Mouse (Mus musculus) erythroblast, embryonic 14.5 days (primary cell): Measurements from ENCODE around the gene Atp6v0b. TPM values are rescaled to one million over a fixed set of nuclear protein-coding genes. Genes with fewer than 3 reads are reported as not detected.
A peak's percentile ranks its signal among the peaks of the same experiment; 100 is the strongest.

ENCODE experiments used
- H3K27me3 ChIP-seq: 2 replicates; pipeline ENCODE4 v1.6.1; 2012; ENCODE audit warnings: inconsistent platforms; ENCODE audit not compliant: control insufficient read depth
- H3K36me3 ChIP-seq: 2 replicates; pipeline ENCODE4 v1.6.1; 2012; ENCODE audit warnings: mild to moderate bottlenecking, inconsistent platforms; ENCODE audit not compliant: control insufficient read depth
- H3K4me1 ChIP-seq: 2 replicates; pipeline ENCODE4 v1.6.1; 2012; ENCODE audit warnings: inconsistent platforms; ENCODE audit not compliant: control insufficient read depth
- H3K4me3 ChIP-seq: replicated peaks from 2 replicates; pipeline ENCODE3; 2012; ENCODE audit warnings: moderate library complexity, mild to moderate bottlenecking, inconsistent platforms
- H3K9me3 ChIP-seq: 2 replicates; pipeline ENCODE4 v1.6.1; 2012; ENCODE audit warnings: low read length, inconsistent platforms, mixed read lengths; ENCODE audit not compliant: control insufficient read depth
- GATA1 ChIP-seq: IDR thresholded peaks from 2 replicates; pipeline ENCODE4 v1.6.1; 2012; ENCODE audit warnings: low read length, inconsistent platforms, mixed read lengths
- TAL1 ChIP-seq: IDR thresholded peaks from 3 replicates; pipeline ENCODE4 v1.6.1; 2012; ENCODE audit warnings: low read length, inconsistent platforms, mixed read lengths
- polyA plus RNA-seq: library from polyadenylated mRNA; stranded (reverse); fragments of >175 nt; gene quantifications from 2 replicates; pipeline ENCODE4 v1.2.3, GENCODE M21; 2012

Atp6v0b gene
- polyA plus RNA-seq: 37.5 and 76.2 TPM in 2 replicates

DNA sequence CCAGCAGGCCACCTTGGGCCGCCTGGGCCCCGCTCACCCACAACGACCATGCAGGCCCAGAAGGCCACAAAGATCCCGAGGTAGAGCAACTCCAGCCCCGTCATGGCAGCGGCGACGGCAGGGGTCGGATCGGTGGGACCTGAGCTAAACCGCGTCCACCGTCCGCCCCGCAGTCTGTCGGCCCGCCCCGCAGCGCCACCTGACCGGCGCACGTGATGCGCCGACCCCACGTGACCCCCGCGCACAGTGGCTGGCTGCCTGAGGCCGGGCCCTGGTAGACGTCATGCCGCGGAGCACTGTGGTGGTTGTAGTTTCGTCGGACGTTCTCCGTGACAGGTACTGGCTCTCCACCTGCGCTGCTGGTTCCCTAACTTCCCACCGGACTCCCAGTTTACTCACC, at the start of gene Atp6v0b:
Atp6v0b (minus strand) TSS at position 201 of the 400 bp plus-strand sequence.
- H3K36me3 ChIP-seq: peaks cover 52% of the 10 kb centered on the region
- TF ChIP-seq GATA1 (no peak), TAL1 (no peak)
- H3K4me1 ChIP-seq: peaks cover 73% of the 10 kb centered on the region
- peak within 1 kb of the TSS; percentile 92 for H3K4me3 ChIP-seq
- peaks cover 23% of the 10 kb centered on the region for H3K27me3 ChIP-seq
- H3K9me3 ChIP-seq: no peaks in the 10 kb centered on the region

DNA sequence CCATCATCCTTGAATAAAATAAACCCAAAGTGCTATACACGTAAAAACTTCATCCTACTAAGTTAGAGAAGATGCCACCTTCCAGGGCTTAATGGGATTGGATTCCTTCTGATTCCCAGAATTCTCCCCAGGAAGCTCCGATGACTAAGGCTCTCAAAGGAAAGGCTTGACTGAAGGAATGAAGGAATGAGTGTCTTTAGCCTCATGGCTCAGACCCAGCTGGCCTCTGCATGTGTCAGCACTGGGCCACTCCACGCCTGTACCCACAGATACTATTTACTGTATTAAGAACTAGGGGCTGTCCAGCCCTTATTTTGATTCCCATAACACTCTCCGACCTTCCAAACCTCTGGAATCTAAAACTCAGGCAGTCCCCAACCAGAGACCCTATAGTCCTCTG, 46.9 kb upstream of the Atp6v0b start:
- Histone ChIP-seq H3K4me3 (no peak overlapping the region), H3K27me3 (peaks cover 28% of the 10 kb centered on the region), H3K4me1 (peaks cover 19% of the 10 kb centered on the region), H3K36me3 (no peaks in the 10 kb centered on the region; the same call in none of the 2 replicates), H3K9me3 (peaks cover 12% of the 10 kb centered on the region)
- TF ChIP-seq GATA1 (no peak), TAL1 (no peak)

DNA sequence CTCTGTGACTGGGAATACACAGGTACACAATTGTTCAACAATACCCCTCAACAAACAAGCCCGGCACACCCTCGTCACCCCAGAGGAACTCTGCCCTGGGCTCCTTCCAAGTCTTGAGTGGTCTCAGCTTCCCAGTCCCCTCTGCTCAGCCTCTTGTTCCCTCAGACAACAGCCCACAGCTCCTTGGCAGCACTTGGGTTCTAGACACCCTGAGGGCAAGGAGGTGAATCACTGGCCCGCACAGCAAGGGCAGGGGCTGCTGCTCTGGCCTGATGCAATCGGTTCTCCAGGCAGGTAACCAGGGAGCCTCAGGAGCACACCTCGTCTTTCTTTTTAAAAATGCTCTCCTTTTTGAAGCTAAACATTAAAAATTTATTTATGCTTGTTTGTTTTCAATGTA, 46.1 kb upstream of the Atp6v0b start:
- H3K4me1 ChIP-seq: peaks cover 28% of the 10 kb centered on the region
- H3K27me3 ChIP-seq: peaks cover 36% of the 10 kb centered on the region
- H3K36me3 ChIP-seq: no peaks in the 10 kb centered on the region; the same call in none of the 2 replicates
- H3K4me3 ChIP-seq: no peak overlapping the region
- H3K9me3 ChIP-seq: peaks cover 12% of the 10 kb centered on the region
- no peak for TF ChIP-seq TAL1
- no peak for TF ChIP-seq GATA1

GRCm38 (mm10) chr4:117929391-117929881, 42.3 kb upstream of the Atp6v0b start, which contains the start of gene Artn:
Gene Artn, minus strand, starts transcription at chr4:117929763.
- Histone ChIP-seq H3K4me3 (peak within 1 kb of the TSS; percentile 75), H3K4me1 (peaks cover 58% of the 10 kb centered on the region)
- TF ChIP-seq TAL1 (no peak), GATA1 (no peak)

GRCm38 (mm10) chr4:117928699-117929241, 41.6 kb upstream of the Atp6v0b start:
- TF ChIP-seq TAL1: peak; percentile 91
- peak; percentile 90 for TF ChIP-seq GATA1

More at GRCm38 (mm10) chr4:117929391-117929881, 42.3 kb upstream of the Atp6v0b start, which contains the start of gene Artn:
- Histone ChIP-seq H3K36me3 (peaks cover 31% of the 10 kb centered on the region), H3K9me3 (peaks cover 29% of the 10 kb centered on the region), H3K27me3 (peaks cover 73% of the 10 kb centered on the region)

DNA sequence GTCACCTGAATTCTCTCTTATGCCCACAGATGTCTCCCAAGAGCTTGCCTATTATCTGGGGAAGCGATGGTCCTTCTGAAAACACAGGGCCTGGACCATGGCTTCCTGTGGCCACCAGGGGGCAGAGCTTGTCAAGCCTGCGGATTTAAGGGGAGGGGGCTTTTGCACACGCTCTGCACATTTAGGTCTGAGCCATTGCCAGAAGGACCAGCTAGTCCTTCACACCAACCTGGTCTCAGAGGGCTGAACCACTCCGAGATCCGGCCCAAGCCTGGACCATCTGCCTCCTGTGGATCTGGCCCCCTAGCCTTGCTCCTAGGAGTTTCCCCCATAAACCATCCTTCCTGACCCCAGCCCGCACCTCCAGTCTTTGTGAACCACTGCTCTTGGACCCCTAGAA, 41.1 kb upstream of the Atp6v0b start:
- peaks cover 31% of the 10 kb centered on the region for H3K36me3 ChIP-seq
- H3K27me3 ChIP-seq: peaks cover 84% of the 10 kb centered on the region
- no peak for TF ChIP-seq GATA1
- no peak for TF ChIP-seq TAL1
- H3K9me3 ChIP-seq: peaks cover 29% of the 10 kb centered on the region
- H3K4me1 ChIP-seq: peaks cover 66% of the 10 kb centered on the region
- H3K4me3 ChIP-seq: peak overlapping the region; percentile 75

More at GRCm38 (mm10) chr4:117928699-117929241, 41.6 kb upstream of the Atp6v0b start:
- Histone ChIP-seq H3K27me3 (peaks cover 78% of the 10 kb centered on the region), H3K9me3 (peaks cover 29% of the 10 kb centered on the region), H3K36me3 (peaks cover 31% of the 10 kb centered on the region), H3K4me3 (peak overlapping the region; percentile 75), H3K4me1 (peaks cover 64% of the 10 kb centered on the region)

DNA sequence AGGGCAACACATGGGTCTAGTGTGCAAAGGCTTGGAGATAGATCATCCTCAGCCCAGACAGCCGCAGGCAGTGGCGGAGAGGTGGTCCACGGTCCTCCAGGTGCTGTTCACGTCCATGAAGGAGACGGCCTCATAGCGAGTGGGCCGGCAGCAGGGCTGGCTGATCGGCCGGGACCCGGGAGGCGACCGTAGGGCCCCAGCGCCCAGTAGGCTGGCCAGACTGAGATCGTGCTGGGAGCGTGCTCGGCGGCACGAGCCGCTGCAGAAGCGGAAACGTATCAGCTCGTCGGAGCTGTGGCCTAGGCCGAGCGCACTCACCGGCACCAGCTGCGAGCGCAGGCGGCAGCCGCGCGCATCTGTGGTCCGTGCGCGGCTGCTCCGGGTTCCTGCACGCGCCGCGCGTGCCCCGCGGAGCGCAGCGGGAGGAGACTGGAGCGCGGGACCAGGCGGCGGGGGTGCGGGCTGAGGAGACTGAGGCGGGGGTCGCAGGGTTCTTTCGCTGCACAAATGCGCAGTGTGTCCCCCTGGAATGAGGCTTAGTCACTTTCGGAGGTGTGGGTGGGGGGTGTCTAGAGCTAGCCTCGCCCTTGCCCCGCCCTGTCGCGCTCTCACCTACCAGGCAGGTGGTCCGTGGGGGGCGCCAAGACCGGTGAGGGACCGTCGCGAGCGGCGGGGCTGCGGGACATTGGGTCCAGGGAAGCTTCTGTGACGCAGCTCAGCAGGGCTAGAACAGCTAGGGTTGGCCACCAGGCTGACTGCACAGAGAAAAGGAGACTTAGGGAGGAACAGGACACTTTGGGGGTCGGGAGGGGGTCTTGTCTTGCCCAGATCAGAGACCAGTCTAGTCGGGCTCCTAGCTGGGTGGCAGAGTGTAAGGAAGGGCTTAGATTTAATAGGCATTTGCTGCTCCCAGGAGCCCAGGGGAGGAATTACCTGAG, 39.7 kb upstream of the Atp6v0b start:
- Histone ChIP-seq H3K9me3 (peaks cover 29% of the 10 kb centered on the region), H3K4me3 (peak overlapping the region; percentile 75), H3K4me1 (peaks cover 64% of the 10 kb centered on the region), H3K27me3 (peaks cover 95% of the 10 kb centered on the region), H3K36me3 (peaks cover 31% of the 10 kb centered on the region)
- TF ChIP-seq GATA1 (no peak), TAL1 (no peak)

DNA sequence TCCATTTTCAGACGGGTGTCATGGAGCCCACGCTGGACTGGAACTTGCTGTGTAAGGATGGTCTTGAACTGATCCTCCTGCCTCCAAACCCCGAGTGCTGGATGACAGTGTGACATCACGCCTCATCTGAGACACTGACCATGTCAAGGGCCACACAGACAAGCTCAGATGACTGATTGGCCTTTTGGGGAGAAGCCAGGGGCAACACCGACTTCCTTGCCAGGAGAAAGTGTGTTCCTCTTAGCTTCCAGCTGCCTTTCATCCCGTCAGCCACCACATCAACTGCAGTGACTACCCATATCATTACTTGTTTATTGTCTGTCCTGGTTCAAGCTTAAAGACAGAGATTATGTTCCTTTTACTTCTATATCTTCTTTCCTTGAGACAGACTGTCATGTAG, 37.8 kb upstream of the Atp6v0b start:
- Histone ChIP-seq H3K9me3 (peaks cover 22% of the 10 kb centered on the region), H3K36me3 (peaks cover 31% of the 10 kb centered on the region), H3K27me3 (peaks cover 85% of the 10 kb centered on the region), H3K4me3 (no peak overlapping the region), H3K4me1 (peaks cover 61% of the 10 kb centered on the region)
- TF ChIP-seq GATA1: no peak
- TF ChIP-seq TAL1: no peak

DNA sequence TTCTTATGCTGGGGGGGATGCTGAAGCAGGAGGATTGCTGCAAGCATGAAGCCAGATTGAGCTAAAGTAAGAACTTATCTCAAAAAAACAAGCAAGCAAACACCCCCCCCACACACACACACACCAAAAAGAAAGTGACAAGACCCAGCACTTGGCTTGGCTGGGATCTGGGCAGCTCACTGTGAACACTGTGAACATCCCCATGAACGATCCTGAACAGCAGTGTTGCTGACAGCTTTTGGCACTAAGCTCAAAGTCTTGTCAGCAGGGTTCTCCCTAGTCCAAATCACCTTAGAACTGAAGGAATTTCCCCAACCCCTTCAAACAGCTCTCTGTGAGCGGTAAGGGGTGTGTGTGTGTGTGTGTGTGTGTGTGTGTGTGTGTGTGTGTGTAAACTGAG, 36.3 kb upstream of the Atp6v0b start:
- Histone ChIP-seq H3K4me1 (peaks cover 46% of the 10 kb centered on the region), H3K36me3 (peaks cover 31% of the 10 kb centered on the region), H3K4me3 (no peak overlapping the region), H3K27me3 (peaks cover 71% of the 10 kb centered on the region), H3K9me3 (peaks cover 18% of the 10 kb centered on the region)
- no peak for TF ChIP-seq TAL1
- TF ChIP-seq GATA1: no peak
